Mouse (Mus musculus): ENCODE measurements around the gene Ppp1r13l.

GRCm38 (mm10) chr7:19411783-19412182 lies 52.2 kb downstream of the Ppp1r13l start:
- TF ChIP-seq CTCF (IDR thresholded peaks at IDR 0.05; ENCODE audit: borderline replicate concordance, control insufficient read depth, extremely low read depth, insufficient read depth, low read length, poor library complexity): no peak
- no peak for TF ChIP-seq POLR2A (IDR thresholded peaks at IDR 0.05; ENCODE audit: control insufficient read depth, extremely low read depth, insufficient read depth, low read length, poor library complexity)
